Mouse (Mus musculus): ENCODE data around the gene Gm8909. TPM values are rescaled to one million over a fixed set of nuclear protein-coding genes. Genes with fewer than 3 reads are reported as not detected.
A peak's percentile ranks its signal among the peaks of the same experiment; 100 is the strongest.
"Not testable (repeated sequence)": the region's sequence is repeated elsewhere in the genome, so short reads cannot be mapped to it uniquely, and the experiment has no call there.

The Gm8909 gene
- polyA plus RNA-seq, 1 experiment from 2014 or later: not detected

- H3K4me1 ChIP-seq (ENCODE audit: control insufficient read depth, insufficient read depth, low read length); H3K4me2 ChIP-seq; H3K9me3 ChIP-seq (replicated peaks; ENCODE audit: control insufficient read depth, low read length); H3K27ac ChIP-seq (ENCODE audit: low read depth, low read length); H3K9ac ChIP-seq (ENCODE audit: low read depth, low read length); H3K36me3 ChIP-seq (ENCODE audit: control insufficient read depth, insufficient read depth, low read length); H3K4me3 ChIP-seq (ENCODE audit: low read depth, low read length); ATAC-seq (replicated peaks; ENCODE audit: insufficient number of reproducible peaks, low FRiP score, low TSS enrichment): not testable (repeated sequence)
- 49% methylated on average over 4 of the region's 4 CpGs for WGBS (ENCODE audit: insufficient replicate concordance)
- H3K27me3 ChIP-seq (ENCODE audit: control insufficient read depth, insufficient read depth, low read length): peaks cover 34% of the 10 kb centered on the region
Observed at GRCm38 (mm10) chr17:36151200-36151599, 17.1 kb downstream of the Gm8909 start.

- whole genome bisulfite sequencing (ENCODE audit: insufficient replicate concordance): 78% methylated on average over 5 of the region's 5 CpGs
- not testable (repeated sequence) for ATAC-seq (replicated peaks; ENCODE audit: insufficient number of reproducible peaks, low FRiP score, low TSS enrichment); H3K4me1 ChIP-seq (ENCODE audit: control insufficient read depth, insufficient read depth, low read length); H3K9me3 ChIP-seq (replicated peaks; ENCODE audit: control insufficient read depth, low read length); H3K9ac ChIP-seq (ENCODE audit: low read depth, low read length); H3K27ac ChIP-seq (ENCODE audit: low read depth, low read length); H3K4me2 ChIP-seq; H3K36me3 ChIP-seq (ENCODE audit: control insufficient read depth, insufficient read depth, low read length); H3K4me3 ChIP-seq (ENCODE audit: low read depth, low read length)
- peaks cover 29% of the 10 kb centered on the region for H3K27me3 ChIP-seq (ENCODE audit: control insufficient read depth, insufficient read depth, low read length)
Observed at GRCm38 (mm10) chr17:36148468-36148867, 19.9 kb downstream of the Gm8909 start.

GRCm38 (mm10) chr17:36146937-36147336 lies 21.4 kb downstream of the Gm8909 start:
- H3K27ac ChIP-seq (ENCODE audit: low read depth, low read length); H3K4me1 ChIP-seq (ENCODE audit: control insufficient read depth, insufficient read depth, low read length); ATAC-seq (replicated peaks; ENCODE audit: insufficient number of reproducible peaks, low FRiP score, low TSS enrichment); H3K4me2 ChIP-seq; H3K9me3 ChIP-seq (replicated peaks; ENCODE audit: control insufficient read depth, low read length); H3K36me3 ChIP-seq (ENCODE audit: control insufficient read depth, insufficient read depth, low read length); H3K9ac ChIP-seq (ENCODE audit: low read depth, low read length); H3K4me3 ChIP-seq (ENCODE audit: low read depth, low read length): not testable (repeated sequence)
- peaks cover 40% of the 10 kb centered on the region for H3K27me3 ChIP-seq (ENCODE audit: control insufficient read depth, insufficient read depth, low read length)
- WGBS (ENCODE audit: insufficient replicate concordance): 63% methylated on average over 1 of the region's 1 CpGs

GRCm38 (mm10) chr17:36145861-36146156 lies 22.5 kb downstream of the Gm8909 start:
- not testable (repeated sequence) for H3K9ac ChIP-seq (ENCODE audit: low read depth, low read length); H3K9me3 ChIP-seq (replicated peaks; ENCODE audit: control insufficient read depth, low read length); H3K27ac ChIP-seq (ENCODE audit: low read depth, low read length); H3K36me3 ChIP-seq (ENCODE audit: control insufficient read depth, insufficient read depth, low read length); ATAC-seq (replicated peaks; ENCODE audit: insufficient number of reproducible peaks, low FRiP score, low TSS enrichment); H3K4me1 ChIP-seq (ENCODE audit: control insufficient read depth, insufficient read depth, low read length)
- Histone ChIP-seq H3K4me3 (ENCODE audit: low read depth, low read length) (peak overlapping the region; percentile 35), H3K4me2 (peak overlapping the region; percentile 61), H3K27me3 (ENCODE audit: control insufficient read depth, insufficient read depth, low read length) (peaks cover 46% of the 10 kb centered on the region)
- WGBS (ENCODE audit: insufficient replicate concordance): 2% methylated on average over 13 of the region's 13 CpGs

- peak overlapping the region; percentile 35 for H3K4me3 ChIP-seq (ENCODE audit: low read depth, low read length)
- H3K27ac ChIP-seq (ENCODE audit: low read depth, low read length): no peak overlapping the region
- no peaks in the 10 kb centered on the region for H3K9me3 ChIP-seq (replicated peaks; ENCODE audit: control insufficient read depth, low read length)
- WGBS (ENCODE audit: insufficient replicate concordance): 1% methylated on average over 78 of the region's 78 CpGs
- ATAC-seq (replicated peaks; ENCODE audit: insufficient number of reproducible peaks, low FRiP score, low TSS enrichment): no peak
- H3K4me1 ChIP-seq (ENCODE audit: control insufficient read depth, insufficient read depth, low read length): 0 out of 2 replicates have a peak, but pooled peaks cover 3% of the 10 kb centered on the region
- peaks cover 46% of the 10 kb centered on the region for H3K27me3 ChIP-seq (ENCODE audit: control insufficient read depth, insufficient read depth, low read length)
- no peaks in the 10 kb centered on the region for H3K36me3 ChIP-seq (ENCODE audit: control insufficient read depth, insufficient read depth, low read length)
- peak overlapping the region; percentile 61 for H3K4me2 ChIP-seq
- no peak overlapping the region for H3K9ac ChIP-seq (ENCODE audit: low read depth, low read length)
Observed at GRCm38 (mm10) chr17:36145111-36145860, 23.1 kb downstream of the Gm8909 start.

GRCm38 (mm10) chr17:36136299-36136848 lies 32.0 kb downstream of the Gm8909 start:
- not testable (repeated sequence) for H3K9me3 ChIP-seq (replicated peaks; ENCODE audit: control insufficient read depth, low read length); H3K9ac ChIP-seq (ENCODE audit: low read depth, low read length); ATAC-seq (replicated peaks; ENCODE audit: insufficient number of reproducible peaks, low FRiP score, low TSS enrichment); H3K4me3 ChIP-seq (ENCODE audit: low read depth, low read length); H3K4me1 ChIP-seq (ENCODE audit: control insufficient read depth, insufficient read depth, low read length); H3K4me2 ChIP-seq; H3K36me3 ChIP-seq (ENCODE audit: control insufficient read depth, insufficient read depth, low read length); H3K27ac ChIP-seq (ENCODE audit: low read depth, low read length)
- WGBS (ENCODE audit: insufficient replicate concordance): 69% methylated on average over 1 of the region's 1 CpGs
- H3K27me3 ChIP-seq (ENCODE audit: control insufficient read depth, insufficient read depth, low read length): peaks cover 23% of the 10 kb centered on the region

GRCm38 (mm10) chr17:36135421-36136231 lies 32.7 kb downstream of the Gm8909 start:
- ATAC-seq (replicated peaks; ENCODE audit: insufficient number of reproducible peaks, low FRiP score, low TSS enrichment); H3K9ac ChIP-seq (ENCODE audit: low read depth, low read length); H3K4me3 ChIP-seq (ENCODE audit: low read depth, low read length); H3K36me3 ChIP-seq (ENCODE audit: control insufficient read depth, insufficient read depth, low read length); H3K4me1 ChIP-seq (ENCODE audit: control insufficient read depth, insufficient read depth, low read length); H3K27ac ChIP-seq (ENCODE audit: low read depth, low read length); H3K4me2 ChIP-seq; H3K9me3 ChIP-seq (replicated peaks; ENCODE audit: control insufficient read depth, low read length): not testable (repeated sequence)
- peaks cover 19% of the 10 kb centered on the region for H3K27me3 ChIP-seq (ENCODE audit: control insufficient read depth, insufficient read depth, low read length)

GRCm38 (mm10) chr17:36131516-36132265 lies 36.6 kb downstream of the Gm8909 start:
- no peaks in the 10 kb centered on the region for H3K36me3 ChIP-seq (ENCODE audit: control insufficient read depth, insufficient read depth, low read length)
- 61% methylated on average over 5 of the region's 5 CpGs for WGBS (ENCODE audit: insufficient replicate concordance)
- H3K27me3 ChIP-seq (ENCODE audit: control insufficient read depth, insufficient read depth, low read length): peaks cover 7% of the 10 kb centered on the region
- no peak overlapping the region for H3K9ac ChIP-seq (ENCODE audit: low read depth, low read length)
- no peaks in the 10 kb centered on the region for H3K4me1 ChIP-seq (ENCODE audit: control insufficient read depth, insufficient read depth, low read length)
- H3K4me2 ChIP-seq: no peak overlapping the region
- no peak overlapping the region for H3K27ac ChIP-seq (ENCODE audit: low read depth, low read length)
- H3K4me3 ChIP-seq (ENCODE audit: low read depth, low read length): no peak overlapping the region
- no peak for ATAC-seq (replicated peaks; ENCODE audit: insufficient number of reproducible peaks, low FRiP score, low TSS enrichment)
- no peaks in the 10 kb centered on the region for H3K9me3 ChIP-seq (replicated peaks; ENCODE audit: control insufficient read depth, low read length)
